Mouse (Mus musculus) kidney, postnatal 14 days (tissue): ENCODE measurements around the gene Cd63.
A peak's percentile ranks its signal among the peaks of the same experiment; 100 is the strongest.

ENCODE experiments used
- DNase-seq: peaks from one replicate; pipeline ENCODE4 v3.0.0; 2022; ENCODE audit warnings: mixed read lengths

The Cd63 gene

DNA sequence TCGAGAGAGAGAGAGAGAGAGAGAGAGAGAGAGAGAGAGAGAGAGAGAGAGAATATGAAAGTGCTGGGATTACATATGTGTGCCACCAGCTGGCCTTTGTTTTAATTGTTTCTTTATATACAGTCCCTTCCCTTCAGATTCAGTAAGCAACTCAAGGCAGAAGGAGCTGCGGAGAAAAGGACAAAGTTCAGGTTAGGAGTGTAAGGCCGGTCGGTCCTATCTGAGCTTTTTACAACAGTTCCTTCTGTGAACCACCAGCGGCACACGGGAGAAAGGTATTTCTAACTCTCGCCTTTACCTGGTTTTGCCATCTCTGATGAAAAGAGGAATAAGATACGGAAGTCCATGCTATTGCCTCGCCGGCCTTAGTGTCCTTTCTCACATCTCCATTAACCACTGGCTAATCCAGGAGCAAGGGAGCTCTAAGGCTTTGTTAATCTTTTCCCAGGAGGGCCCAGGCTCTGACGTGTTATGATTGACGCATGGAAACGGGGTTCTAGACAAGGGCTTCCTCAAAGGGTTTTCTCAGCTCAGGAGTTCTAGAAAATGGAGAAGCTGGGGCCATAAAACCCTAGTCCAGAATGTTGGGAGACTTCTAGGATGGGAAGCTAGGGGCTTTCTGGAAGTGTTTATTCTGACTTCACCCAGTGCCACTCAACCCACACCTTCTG, 8.1 kb downstream of the Cd63 start:
- DNase-seq = peak; percentile 72

DNA sequence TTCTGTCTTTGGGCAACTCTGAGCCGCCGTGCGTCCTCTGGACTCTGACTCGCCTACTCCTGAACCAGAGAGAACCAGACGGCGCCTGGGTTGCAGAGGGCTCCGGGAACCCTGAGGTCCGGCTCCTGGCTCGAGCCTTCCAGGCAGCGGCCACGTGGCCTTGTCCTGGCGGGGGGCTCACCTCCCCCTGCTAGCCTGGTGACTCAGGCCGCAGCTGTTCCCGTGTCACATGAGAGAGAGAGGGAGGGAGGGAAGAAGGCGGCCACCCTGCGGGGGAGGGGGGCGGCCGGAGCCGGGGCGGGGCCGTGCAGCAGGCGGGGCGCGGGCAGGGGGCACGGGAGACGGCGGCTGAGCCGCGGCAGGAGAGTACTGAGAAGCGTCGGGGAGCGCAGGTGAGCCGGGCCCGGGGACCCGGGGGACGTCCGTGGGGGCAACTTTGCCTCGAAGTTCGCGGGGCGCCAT, 8.8 kb downstream of the Cd63 start:
- peak; percentile 94 for DNase-seq

DNA sequence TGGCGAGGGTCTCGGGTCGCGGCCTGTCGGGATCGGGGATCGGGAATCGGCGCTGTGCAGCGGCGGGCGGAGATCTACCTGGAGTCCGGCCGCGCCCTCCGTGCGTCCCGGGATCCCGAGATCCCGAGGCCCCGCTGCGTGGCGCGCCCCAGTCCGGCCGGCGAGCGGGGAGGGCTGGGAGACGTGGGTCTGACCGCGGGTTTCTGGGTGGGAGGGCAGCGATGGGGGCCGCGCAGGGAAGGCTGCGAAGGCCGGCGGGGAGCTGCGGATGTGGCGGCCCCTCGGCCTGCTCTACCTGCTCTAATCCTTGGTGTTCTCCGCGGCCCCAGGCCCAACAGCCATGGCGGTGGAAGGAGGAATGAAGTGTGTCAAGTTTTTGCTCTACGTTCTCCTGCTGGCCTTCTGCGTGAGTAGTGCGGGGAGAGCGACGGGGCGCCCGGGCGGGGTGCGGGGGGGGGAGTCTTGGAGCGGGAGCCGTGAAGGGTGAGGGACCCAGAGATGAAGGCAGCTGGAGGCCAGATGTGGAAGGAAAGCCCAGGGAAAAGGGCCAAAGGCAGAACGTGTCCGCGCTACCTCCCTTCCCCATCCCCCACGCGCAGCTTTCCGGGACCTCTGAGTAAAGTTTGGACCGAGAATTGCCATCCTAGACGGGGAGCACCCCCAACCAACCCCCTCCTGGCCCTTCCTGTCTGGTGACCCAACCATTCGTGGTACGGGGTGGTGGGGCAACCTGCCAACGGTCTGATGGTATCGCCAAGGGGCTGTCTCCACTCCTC, 9.5 kb downstream of the Cd63 start:
- peak; percentile 70 for DNase-seq

DNA sequence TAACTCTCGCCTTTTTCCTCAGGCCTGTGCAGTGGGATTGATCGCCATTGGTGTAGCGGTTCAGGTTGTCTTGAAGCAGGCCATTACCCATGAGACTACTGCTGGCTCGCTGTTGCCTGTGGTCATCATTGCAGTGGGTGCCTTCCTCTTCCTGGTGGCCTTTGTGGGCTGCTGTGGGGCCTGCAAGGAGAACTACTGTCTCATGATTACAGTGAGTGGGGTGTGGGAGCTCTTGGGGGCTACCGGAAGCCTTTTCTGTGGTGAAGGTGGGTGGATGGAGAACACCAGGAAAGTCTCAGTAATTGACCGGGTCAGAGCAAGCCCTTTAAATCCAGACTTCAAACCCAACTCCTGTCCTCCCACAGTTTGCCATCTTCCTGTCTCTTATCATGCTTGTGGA, 10.6 kb downstream of the Cd63 start:
- DNase-seq = no peak

DNA sequence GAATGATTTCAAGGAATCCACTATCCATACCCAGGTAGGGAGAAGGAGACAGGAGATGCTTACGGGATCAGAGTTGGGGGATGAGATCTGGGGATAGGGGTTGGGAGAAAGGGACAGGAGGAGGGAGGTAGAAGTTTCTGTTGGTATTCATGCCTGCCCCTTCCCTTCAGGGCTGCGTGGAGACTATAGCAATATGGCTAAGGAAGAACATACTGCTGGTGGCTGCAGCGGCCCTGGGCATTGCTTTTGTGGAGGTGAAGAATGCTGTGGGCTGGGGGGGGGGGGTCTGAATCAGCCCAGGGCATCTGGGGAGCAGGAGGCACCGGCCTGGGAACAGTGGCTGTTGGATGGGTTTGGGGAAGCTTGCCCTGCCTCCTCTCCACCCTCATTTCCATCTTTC, 11.5 kb downstream of the Cd63 start:
- no peak for DNase-seq

DNA sequence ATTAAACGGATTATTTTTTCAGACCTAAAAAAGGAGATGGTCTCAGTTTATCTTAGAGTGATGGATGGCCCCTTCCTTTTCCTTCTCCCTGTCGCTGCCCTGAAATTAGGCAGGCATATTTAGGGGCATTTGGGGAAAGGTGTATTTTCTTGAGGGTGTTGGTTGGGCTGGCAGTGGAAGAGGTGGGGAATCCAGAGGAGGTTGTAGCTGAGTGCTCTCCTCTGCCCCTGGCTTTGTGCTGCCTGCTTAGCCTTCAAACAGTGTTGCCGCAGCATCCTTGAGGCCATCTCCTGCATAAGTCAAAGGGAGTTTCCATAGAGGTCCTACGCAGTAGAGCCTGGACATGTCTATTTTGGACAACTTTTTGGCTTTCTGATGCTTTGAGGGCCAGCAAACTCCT, 12.0 kb downstream of the Cd63 start:
- DNase-seq = no peak

DNA sequence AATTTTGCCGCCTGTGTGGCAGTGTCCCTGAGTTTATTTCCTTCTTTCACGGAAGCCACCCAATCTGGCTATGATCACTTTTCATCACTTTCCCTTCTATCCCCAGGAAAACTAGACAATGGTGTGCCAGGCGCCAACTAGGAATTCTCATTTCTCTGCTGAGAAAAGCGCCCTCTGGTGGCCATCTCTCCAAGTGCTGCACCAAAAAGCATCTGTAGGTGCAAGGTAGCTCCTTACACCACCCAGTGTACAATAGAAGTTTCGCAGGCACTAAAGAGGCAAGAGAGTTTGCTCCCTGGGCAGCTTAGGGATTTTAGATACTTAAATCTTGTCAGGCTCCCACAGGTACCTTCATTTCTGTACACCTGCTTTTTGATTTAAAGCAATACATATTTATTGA, 12.4 kb downstream of the Cd63 start:
- DNase-seq = peak; percentile 93

DNA sequence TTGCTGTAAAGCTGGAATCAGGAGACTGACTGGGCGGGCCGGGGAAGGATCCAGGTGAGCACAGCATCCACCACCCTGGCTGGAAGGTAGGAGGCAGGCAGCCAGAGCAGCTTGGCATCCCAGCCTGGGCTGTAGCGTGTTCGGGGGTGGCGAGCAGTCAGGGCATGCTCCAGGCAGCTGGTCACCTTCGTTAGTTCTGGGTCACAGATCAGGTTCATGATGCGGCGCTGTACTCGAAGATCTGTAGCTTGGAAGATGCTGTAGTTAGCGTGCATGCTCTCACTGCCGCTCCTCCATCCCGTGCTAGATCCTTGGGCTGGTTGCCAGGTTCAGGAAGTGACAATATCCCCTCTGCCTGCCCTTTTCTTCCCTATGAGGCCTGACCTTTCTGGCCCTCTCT, 12.9 kb downstream of the Cd63 start:
- DNase-seq = no peak

DNA sequence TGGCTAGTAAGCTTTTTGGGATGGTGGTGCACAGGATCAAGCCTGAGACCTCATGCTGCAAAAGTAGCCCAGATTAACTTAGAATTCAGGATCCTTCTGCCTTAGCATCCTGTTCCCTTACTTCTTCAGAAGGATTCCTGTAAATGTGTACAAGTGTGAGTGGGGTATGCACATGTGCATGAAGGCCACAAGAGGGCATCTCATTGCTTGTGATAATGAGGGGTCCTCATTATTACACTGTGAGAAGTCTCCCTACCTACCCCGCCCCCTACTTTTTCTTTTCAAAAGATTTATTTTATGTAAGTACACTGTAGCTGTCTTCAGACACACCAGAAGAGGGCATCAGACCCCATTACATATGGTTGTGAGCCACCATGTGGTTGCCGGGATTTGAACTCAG, 14.8 kb downstream of the Cd63 start:
- DNase-seq = no peak

DNA sequence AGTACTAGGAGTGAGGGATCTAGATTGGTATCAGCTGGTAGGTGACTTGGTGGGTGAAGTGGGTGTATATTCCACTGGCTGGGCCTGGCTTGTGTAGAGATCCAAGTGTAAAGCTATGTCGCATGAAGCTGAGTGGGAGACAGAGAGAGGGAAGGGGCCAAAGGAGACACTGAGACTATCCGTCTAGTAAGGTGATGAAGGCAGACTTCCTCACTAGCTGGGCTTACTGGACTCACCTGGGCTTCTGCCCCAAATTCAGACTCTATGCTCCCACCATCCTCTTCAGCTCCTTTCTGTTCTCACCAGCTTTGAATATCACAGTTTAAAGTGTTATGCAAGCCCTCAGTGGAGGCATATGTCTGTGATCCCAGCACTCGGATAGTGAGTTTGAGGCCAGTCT, 15.9 kb downstream of the Cd63 start:
- no peak for DNase-seq

DNA sequence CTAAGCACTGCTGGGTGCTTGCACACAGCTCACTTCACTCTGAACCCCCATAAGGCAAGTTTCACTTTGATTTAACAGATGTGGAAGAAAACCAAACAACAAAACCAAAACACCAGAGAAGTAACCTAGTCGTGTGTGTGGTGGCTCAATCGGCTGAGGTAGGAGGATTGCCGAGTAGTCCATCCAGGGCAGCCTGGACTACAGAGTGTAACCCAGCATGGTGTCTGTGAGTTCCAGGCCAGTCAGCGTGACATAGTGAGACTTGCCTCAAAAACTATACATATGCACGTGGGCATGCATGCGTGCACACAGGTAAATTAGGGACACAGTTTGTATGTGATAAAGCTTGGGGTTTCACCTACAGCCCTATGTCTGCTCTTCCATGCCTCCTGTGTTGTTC, 16.6 kb downstream of the Cd63 start:
- no peak for DNase-seq

DNA sequence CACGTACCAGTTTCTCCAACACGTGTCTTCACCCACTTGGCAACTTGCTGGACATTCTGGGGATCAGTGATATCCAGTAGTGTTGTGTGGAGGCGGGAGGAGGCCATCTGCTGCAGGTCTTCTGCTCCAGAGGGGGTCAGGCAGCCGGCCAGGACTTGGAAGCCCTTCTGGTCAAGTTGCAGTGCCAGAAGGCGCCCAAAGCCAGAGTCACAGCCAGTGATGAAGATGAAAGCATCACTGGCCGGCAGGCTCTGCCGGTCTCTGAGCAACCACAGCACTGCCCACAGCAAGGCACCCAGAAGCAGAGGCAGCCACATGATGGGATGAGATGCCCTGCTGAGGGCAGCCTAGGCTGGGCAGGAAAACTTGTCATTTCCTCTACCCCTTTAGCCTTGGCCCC, 17.5 kb downstream of the Cd63 start:
- DNase-seq = peak; percentile 53

DNA sequence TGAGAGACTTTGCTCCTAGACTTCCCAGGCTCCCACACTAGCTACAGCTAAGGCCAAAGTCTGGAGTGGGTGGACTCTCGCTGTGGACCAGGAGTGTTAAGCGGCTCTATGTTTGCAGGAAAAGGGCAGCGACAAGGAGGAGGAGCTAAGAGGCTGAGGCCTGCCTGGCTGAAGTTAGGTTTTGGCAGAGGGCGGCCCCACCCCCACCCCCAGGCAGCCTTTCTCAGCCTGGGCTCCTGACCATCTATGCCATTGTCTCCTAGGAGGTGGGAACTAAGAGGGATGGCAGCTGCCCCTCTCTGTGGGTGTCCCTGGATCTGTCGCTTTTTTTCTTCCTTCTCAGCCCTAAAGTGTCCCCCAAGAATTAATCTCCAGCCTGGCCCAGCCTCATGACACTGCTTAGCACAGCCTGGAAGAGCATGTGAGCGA, 18.4 kb downstream of the Cd63 start:
- peak; percentile 85 for DNase-seq

DNA sequence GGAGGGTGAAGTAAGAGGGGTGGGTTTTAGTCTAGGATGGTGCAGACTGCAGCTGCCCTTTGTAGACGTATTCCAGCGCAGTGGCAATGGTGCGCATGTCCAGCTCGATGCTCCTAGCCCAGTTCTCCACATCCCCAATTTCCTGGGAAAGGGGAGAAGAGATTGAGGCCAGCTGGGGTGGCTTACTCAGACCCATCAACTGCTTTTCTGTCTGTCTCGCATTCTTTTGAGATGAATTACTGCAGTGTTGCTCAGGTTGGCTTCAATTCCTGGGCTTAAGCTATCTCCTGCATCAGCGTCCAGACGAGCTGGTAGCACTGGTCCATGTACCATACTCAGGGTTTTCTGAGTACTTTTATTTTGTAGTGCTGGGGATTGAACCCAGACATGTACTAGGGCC, 19.2 kb downstream of the Cd63 start:
- no peak for DNase-seq

DNA sequence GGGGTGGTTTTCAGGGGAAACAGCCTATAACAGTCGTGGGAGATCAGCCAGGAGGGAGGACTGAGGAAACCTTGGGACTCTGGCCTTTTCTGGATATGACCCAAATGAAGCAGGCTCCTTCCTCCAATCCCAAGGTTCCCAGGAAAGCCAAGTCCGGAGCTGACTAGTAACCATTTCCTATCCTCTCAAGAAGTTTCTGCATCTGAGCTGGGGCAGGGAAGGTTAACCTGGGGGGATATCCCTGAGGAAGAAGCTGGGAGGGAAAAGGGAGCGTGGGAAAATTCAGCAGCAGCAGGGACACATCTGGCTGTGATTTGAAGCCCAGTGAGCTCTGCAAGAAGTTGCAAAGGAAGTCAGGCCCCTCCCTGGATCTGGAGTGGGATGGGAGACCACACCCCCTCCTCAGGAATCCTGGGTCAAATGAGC, 20.0 kb downstream of the Cd63 start:
- DNase-seq = peak; percentile 67

DNA sequence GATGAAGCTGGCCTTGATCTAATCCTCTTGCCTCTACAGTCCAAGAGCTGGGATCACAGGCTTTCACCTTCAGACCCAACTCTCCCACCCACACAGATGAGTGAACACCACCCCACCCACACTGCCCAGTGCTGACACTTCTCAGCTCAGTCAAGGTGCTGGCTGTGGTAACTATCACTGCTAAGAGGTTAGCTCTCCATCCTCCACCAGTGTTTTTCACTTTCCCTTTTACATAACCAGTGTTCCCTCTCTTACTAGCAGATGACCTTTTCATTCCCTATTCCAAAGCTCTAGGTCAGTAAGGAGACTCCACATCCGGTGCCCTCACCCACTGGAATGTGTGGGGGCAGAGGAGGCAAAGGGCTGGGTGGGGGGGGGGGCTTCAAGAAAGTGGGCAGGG, 20.5 kb downstream of the Cd63 start:
- DNase-seq = no peak

DNA sequence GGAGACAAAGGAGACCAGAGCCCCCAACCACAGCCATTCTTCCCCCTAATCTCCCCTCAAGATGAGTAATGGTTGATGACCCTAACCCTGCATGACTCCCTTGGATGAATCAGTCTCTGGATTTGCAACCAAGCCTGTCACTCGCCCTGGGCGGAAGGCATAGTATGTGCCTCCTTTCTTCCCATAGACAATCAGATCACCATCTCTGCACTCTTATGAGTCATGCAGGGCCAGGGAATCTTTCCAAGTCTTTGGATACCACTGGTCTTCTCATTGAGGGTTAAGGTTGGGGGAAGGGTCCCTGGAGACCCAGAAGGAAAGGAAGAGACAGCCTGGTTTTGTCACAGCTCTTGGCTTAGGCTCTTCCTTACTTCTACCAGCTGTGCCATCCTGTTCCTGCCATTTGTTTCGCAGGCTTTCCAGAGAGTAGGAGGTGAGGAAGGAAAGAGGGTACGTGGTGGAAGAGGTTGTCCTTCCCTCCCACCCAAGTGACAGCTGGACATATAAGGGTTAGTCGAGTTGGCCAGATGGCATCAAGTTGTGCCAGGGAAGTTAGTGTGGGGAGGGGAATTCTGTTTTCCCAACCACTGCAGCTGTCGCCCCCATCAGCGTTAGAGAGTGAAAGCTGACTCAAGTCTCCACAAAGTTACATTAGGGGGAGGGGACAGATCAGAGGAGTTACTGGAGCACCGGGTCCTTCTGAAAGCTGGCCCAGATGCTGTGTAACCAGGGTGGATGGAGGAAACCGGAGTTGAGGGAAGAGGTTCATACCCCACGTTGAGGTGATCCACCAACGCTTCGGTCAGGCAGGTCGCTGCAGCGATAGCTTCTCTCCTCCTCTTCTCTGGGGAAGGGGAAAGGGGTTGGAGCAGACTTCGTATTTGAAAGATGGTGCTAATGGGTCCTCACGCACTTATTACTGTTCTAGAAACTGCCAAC, 21.4 kb downstream of the Cd63 start:
- DNase-seq = no peak

DNA sequence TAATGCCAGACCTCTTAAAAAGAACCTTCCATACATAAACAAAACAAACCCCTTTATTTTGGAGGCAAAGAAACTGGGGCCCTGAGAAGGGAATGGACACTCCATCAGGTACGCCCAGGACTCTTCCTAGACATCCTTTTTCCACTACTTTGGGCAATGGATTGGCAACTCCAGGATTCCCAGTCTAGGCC, 21.9 kb downstream of the Cd63 start, which contains the start of gene Rdh5:
Rdh5 (minus strand) TSS at position 67 of the 191 bp plus-strand sequence.
- no peak for DNase-seq

DNA sequence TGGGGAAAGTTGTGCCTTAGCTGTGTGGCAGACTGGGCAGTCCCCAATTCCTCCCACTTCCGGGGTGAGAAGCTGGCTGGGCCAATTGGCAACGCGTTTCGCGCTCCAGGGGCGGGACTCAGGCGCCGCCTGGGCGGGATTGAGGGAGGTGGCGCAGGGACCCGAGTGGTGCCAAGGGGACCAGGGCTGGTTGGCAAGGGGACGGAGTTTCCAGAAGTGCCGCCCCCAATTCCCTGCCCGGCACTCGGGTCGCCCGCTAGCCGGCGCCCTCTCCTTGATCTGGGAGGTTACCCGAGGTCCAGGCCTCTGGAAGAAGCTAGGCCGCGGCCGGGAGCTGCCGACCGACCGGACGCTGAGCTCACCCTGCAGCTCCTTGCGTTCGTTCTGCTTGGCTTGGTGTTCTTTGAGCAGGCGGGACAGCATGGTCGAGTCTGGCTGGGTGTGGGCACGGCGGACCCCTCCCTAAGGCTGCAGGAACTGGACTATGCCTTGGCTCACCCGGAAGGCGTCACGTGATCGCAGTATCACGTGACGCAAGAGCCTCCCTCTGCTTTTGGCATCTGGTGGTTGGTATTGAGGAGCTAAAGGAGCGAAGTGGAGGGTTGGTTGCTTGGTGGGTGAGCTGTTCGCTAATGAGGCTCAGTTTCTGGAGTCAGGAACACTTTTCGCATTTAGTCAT, 22.4 kb downstream of the Cd63 start:
- peak; percentile 96 for DNase-seq

DNA sequence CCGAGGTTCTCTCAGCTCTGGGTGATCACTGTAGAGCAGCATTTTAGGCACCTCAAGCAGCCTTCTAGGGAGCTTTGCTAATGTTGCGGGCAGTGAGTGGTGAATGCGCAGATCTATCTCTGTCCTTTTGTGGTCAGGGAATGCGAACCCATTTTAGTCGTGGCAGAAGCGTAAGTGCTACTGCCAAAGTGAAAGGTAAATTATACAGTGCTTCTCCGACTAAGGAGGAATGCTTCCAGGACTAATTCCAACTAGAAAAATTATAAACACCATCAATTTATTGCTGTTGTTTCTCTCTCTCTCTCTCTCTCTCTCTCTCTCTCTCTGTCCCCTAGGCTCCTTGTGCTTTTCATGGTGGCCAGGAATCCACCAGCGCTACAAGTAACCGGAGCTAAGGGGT, 23.1 kb downstream of the Cd63 start, which contains the start of gene Bloc1s1:
Bloc1s1 (minus strand) TSS at position 101 of the 400 bp plus-strand sequence.
- DNase-seq = no peak

DNA sequence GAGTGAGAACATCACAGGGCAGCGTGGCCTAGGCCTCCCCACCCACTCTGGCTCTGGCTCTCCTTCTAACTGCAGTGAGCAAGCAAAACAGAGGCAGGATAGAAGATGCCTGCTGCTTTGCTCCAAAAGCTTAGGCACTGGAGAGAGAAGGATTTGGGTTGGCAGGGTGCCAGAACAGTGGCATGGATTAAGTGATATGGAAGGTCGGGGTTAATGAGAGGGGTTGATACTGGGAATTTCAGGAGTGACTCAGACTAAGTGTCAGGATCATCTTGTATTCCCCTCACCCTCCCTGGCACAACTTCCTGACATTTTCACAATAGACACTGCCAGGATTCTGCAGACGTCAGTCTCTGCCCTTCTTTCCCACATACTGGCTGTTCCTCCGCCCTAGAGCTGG, 27.6 kb downstream of the Cd63 start:
- DNase-seq = no peak

DNA sequence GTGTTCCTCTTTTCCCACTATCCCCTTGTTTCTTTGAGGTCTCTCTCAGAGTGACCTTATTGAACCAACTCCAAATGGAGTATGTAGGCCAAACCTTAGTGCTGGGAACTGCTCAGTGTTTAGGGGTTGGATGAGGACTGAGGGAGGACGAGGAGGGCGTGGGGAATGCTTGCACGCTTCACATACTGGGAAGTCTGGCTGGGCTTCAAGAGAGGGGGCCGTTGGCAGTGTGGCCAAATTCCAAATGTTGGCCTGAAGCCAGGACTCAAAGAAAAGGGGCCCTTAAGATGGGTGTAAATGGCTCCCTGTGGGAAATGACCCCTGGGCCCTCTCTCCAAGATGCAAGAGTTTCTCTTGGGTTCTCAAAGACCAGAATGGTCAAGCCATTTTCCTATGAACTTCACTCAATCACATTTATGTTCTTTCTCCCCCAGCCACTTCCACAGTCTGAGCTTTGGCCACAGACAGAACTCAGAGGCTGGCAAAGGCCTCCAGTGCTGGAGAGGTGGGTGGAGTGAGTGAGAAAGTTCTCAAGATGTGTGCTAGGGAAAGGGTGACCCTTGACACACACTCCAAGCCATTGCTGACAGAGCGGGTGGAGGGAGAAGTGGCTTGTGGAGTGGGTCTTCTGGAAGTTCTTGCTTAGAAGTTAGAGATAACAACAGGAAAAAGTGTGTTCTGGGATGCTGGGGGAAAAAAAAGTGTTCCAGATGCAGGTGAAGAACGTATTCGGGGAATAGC, 29.0 kb downstream of the Cd63 start:
- DNase-seq = no peak
